Mouse (Mus musculus) stomach, embryonic 16.5 days (tissue): ENCODE measurements at regions not wholly inside any gene's neighbourhood (a gene's known extent, or its start where the extent isn't known, plus 50 kb on each side); places are given as distances from the start of the nearest gene placed in this dataset.

ENCODE experiments used
- ATAC-seq: fragments of 200-750 bp; cut with Nextera tagmentation; 2 replicates; pipeline ENCODE4 v1.8.0; 2017; ENCODE audit warnings: moderate number of reproducible peaks, moderate TSS enrichment; ENCODE audit not compliant: insufficient read depth, low FRiP score
- H3K27ac ChIP-seq: fragments of 300-500 bp; sonication (generic); 2 replicates; pipeline ENCODE4 v1.5.1; 2014; ENCODE audit warnings: low read length
- H3K27me3 ChIP-seq: fragments of 300-500 bp; sonication (generic); 2 replicates; pipeline ENCODE4 v1.6.1; 2014; ENCODE audit warnings: low read length, control low read depth, mixed read lengths; ENCODE audit not compliant: control insufficient read depth, insufficient read depth
- H3K36me3 ChIP-seq: fragments of 300-500 bp; sonication (generic); 2 replicates; pipeline ENCODE4 v1.6.1; 2014; ENCODE audit warnings: low read length; ENCODE audit not compliant: control insufficient read depth, insufficient read depth
- H3K4me1 ChIP-seq: fragments of 300-500 bp; sonication (generic); 2 replicates; pipeline ENCODE4 v1.6.1; 2014; ENCODE audit warnings: low read length, control low read depth, mixed read lengths; ENCODE audit not compliant: control insufficient read depth, insufficient read depth
- H3K4me2 ChIP-seq: fragments of 300-500 bp; sonication (generic); 2 replicates; pipeline ENCODE4 v1.6.1; 2014; ENCODE audit warnings: low read depth, low read length, mixed read lengths
- H3K4me3 ChIP-seq: fragments of 300-500 bp; sonication (generic); replicated peaks from 2 replicates; pipeline ENCODE4 v1.5.1; 2014; ENCODE audit warnings: mild to moderate bottlenecking, low read length
- H3K9ac ChIP-seq: fragments of 300-500 bp; sonication (generic); 2 replicates; pipeline ENCODE4 v1.6.1; 2014; ENCODE audit warnings: low read length
- H3K9me3 ChIP-seq: fragments of 300-500 bp; sonication (generic); replicated peaks from 2 replicates; pipeline ENCODE4 v1.6.1; 2016; ENCODE audit warnings: low read length, control low read depth; ENCODE audit not compliant: control insufficient read depth
- WGBS: fragments of 180-500 bp; shearing (Covaris S2); extraction: QIAGEN DNeasy Blood & Tissue Kit; methylation state at CpG from one replicate; pipeline ENCODE4 v1.1.7; 2014; 5-methylcytosine and 5-hydroxymethylcytosine counted together

DNA sequence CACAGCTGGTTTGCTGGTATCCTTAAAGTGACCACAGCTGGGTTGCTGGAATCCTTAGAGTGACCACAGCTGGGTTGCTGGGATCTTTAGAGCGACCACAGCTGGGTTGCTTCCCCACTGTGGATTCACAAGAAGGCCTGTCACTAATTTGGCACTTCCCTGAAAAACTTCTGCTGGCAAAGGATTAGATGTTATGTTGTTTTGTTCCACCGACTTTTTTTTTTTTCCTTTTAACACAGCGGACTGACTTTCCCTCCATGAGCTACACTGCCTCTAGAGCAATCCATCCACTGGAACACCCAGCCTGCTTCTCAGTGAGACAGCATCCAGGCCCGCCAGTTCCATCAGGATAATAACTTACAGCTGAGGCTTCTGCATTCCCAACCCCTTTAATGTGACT lies 266.9 kb downstream of the Olfr1505 start:
- Histone ChIP-seq H3K36me3 (no peaks in the 10 kb centered on the region), H3K9me3 (no peaks in the 10 kb centered on the region), H3K27ac (no peak overlapping the region), H3K9ac (no peak overlapping the region), H3K4me2 (no peak overlapping the region), H3K4me1 (no peaks in the 10 kb centered on the region; the same call in 1 of the 2 replicates), H3K4me3 (no peak overlapping the region), H3K27me3 (no peaks in the 10 kb centered on the region; the same call in 1 of the 2 replicates)
- peak; percentile 84 for ATAC-seq
- 19% methylated on average over 4 of the region's 4 CpGs for WGBS

DNA sequence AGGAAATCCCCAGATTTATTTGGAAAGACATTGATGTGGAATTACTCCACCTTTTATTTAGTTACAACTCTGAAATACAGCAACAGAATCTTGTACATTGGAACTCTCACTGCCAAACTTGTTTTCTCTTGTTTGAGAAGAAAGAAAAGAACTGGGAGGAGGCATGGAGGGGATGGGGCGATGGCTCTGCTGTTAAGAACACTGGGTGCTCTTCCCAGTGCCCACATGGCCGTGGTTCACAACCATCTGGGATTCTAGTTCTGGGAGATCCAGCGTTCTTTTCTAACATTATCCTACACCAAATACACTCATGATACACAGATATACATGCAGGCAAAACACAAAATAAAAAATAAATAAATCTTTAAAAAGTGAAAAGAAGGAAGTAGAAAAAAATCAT lies 267.6 kb downstream of the Olfr1505 start:
- H3K4me3 ChIP-seq = no peak overlapping the region
- WGBS = 68% methylated on average over 3 of the region's 3 CpGs
- H3K4me2 ChIP-seq = no peak overlapping the region
- H3K36me3 ChIP-seq = no peaks in the 10 kb centered on the region
- no peak overlapping the region for H3K27ac ChIP-seq
- no peak for ATAC-seq
- H3K9ac ChIP-seq = no peak overlapping the region
- no peaks in the 10 kb centered on the region; the same call in 1 of the 2 replicates for H3K4me1 ChIP-seq
- H3K27me3 ChIP-seq = no peaks in the 10 kb centered on the region; the same call in 1 of the 2 replicates
- no peaks in the 10 kb centered on the region for H3K9me3 ChIP-seq

DNA sequence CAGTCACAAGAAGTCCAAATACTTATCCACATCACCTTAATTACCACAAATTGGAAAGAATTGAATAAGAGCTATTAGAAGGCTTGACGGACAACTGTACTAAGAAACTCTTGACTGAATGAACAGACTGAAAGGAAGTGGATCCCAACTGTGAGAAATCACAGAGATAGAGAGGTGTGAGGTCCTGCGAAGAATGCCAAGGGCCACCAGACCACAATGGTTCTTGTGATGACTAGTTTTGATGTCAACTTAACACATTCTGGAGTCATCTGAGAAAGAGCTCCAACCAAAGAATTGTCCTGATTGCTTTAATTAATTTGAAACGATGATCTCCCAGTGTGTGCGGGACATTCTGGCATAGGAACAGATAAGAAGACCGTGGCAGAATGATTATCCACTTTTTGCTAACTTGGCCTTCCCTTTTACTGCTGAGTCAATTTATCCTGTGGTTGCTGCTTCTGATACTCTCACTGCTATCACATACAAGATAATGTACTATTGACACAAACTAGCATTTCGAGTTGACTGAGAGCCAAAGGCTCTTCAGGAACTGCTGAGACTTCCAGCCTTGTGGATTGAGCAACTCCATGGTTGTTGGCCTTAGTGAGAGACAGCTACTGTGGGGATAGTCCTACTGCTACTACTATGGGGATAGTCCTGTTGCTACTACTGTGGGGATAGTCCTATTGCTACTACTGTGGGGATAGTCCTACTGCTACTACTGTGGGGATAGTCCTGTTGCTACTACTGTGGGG lies 268.5 kb downstream of the Olfr1505 start:
- H3K36me3 ChIP-seq = no peaks in the 10 kb centered on the region
- no peaks in the 10 kb centered on the region for H3K9me3 ChIP-seq
- ATAC-seq = no peak
- H3K4me1 ChIP-seq = no peaks in the 10 kb centered on the region; the same call in 1 of the 2 replicates
- no peak overlapping the region for H3K4me2 ChIP-seq
- H3K9ac ChIP-seq = no peak overlapping the region
- 84% methylated on average over 6 of the region's 6 CpGs for WGBS
- no peak overlapping the region for H3K4me3 ChIP-seq
- no peaks in the 10 kb centered on the region; the same call in 1 of the 2 replicates for H3K27me3 ChIP-seq
- H3K27ac ChIP-seq = no peak overlapping the region

DNA sequence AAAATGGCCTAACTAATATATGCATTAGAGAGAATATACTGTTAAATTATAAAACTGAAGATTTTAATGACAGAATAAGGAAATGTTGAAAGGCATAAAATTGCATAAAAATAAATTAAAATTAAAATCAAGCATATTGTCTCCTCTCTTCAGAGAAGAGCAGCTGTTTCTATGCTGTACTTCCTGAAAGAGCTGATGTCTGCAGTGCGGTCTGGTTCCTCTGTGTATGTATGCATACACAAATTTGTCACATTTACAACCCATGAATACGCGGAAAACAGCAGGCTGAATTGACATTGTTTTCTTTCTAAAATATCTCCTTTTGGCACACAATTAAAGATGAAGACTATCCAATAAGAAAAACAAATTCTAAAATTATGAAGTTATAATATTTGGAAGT lies 278.5 kb downstream of the Olfr1505 start:
- Histone ChIP-seq H3K27me3 (no peaks in the 10 kb centered on the region), H3K9me3 (no peaks in the 10 kb centered on the region), H3K4me3 (no peak overlapping the region), H3K4me2 (no peak overlapping the region), H3K27ac (no peak overlapping the region), H3K4me1 (no peaks in the 10 kb centered on the region), H3K9ac (no peak overlapping the region), H3K36me3 (no peaks in the 10 kb centered on the region)
- ATAC-seq = no peak
- 74% methylated on average over 3 of the region's 3 CpGs for WGBS

- H3K9me3 ChIP-seq = no peaks in the 10 kb centered on the region
- H3K27me3 ChIP-seq = no peaks in the 10 kb centered on the region
- 87% methylated on average over 3 of the region's 3 CpGs for WGBS
- no peak overlapping the region for H3K4me3 ChIP-seq
- H3K9ac ChIP-seq = no peak overlapping the region
- H3K4me1 ChIP-seq = no peaks in the 10 kb centered on the region
- H3K36me3 ChIP-seq = no peaks in the 10 kb centered on the region
- H3K4me2 ChIP-seq = no peak overlapping the region
- ATAC-seq = no peak
- H3K27ac ChIP-seq = no peak overlapping the region
These were observed 284.5 kb downstream of the Olfr1505 start for GRCm38 (mm10) chr19:14197864-14198263.

DNA sequence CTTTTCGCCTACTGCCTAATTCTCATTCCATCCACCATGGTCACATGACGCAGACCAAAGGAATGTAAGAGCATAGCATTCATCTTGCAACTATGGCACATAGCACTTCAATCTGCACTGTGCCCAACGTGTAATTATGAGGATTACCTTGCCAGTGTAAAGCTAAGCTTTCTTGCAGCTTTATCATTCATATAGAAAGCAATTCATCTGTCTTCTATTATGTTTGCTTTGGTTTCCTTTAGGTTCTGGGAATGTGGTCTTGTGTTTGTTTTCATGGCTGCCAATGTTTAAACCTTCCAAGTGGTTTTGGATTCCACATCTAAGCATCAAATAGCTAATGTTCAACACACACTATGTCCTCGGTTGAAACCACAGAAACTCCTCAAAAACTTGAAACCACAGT lies 307.2 kb downstream of the Olfr1505 start:
- Histone ChIP-seq H3K4me3 (no peak overlapping the region), H3K27me3 (no peaks in the 10 kb centered on the region), H3K9me3 (no peaks in the 10 kb centered on the region), H3K9ac (no peak overlapping the region), H3K27ac (no peak overlapping the region), H3K4me1 (no peaks in the 10 kb centered on the region), H3K36me3 (no peaks in the 10 kb centered on the region), H3K4me2 (no peak overlapping the region)
- no peak for ATAC-seq
- 47% methylated on average over 4 of the region's 4 CpGs for WGBS

GRCm38 (mm10) chr19:14225061-14225696 lies 311.8 kb downstream of the Olfr1505 start:
- H3K27ac ChIP-seq = no peak overlapping the region
- no peak overlapping the region for H3K4me3 ChIP-seq
- H3K4me2 ChIP-seq = no peak overlapping the region
- no peaks in the 10 kb centered on the region for H3K4me1 ChIP-seq
- no peak overlapping the region for H3K9ac ChIP-seq
- H3K9me3 ChIP-seq = no peaks in the 10 kb centered on the region
- no peaks in the 10 kb centered on the region for H3K27me3 ChIP-seq
- WGBS = 60% methylated on average over 6 of the region's 6 CpGs
- H3K36me3 ChIP-seq = no peaks in the 10 kb centered on the region
- no peak for ATAC-seq

DNA sequence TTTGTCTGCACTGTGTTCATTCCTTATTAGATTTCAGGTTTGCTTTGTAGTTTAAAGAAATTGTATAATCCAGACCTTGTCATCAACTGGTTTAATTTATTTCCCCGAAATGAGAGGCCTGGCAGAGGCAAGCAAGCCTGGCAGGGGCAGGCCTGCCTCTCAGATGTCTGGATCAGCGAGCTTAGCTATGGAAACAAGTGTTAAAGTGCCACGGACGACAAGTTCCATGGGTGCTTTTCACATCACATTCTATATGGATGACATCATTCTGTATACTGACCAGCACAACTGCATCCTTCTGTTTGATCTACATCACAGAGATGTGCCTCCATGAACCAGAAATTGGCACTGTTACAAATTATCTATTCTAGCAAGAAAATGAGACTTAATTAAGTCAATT lies 312.5 kb downstream of the Olfr1505 start:
- no peaks in the 10 kb centered on the region for H3K36me3 ChIP-seq
- no peak overlapping the region for H3K27ac ChIP-seq
- H3K4me3 ChIP-seq = no peak overlapping the region
- no peak for ATAC-seq
- no peak overlapping the region for H3K4me2 ChIP-seq
- H3K9me3 ChIP-seq = no peaks in the 10 kb centered on the region
- H3K27me3 ChIP-seq = no peaks in the 10 kb centered on the region
- no peak overlapping the region for H3K9ac ChIP-seq
- WGBS = 40% methylated on average over 4 of the region's 4 CpGs
- no peaks in the 10 kb centered on the region for H3K4me1 ChIP-seq

- Histone ChIP-seq H3K9ac (no peak overlapping the region), H3K4me1 (no peaks in the 10 kb centered on the region), H3K4me3 (no peak overlapping the region), H3K9me3 (no peaks in the 10 kb centered on the region), H3K27ac (no peak overlapping the region), H3K27me3 (no peaks in the 10 kb centered on the region), H3K36me3 (no peaks in the 10 kb centered on the region), H3K4me2 (no peak overlapping the region)
- ATAC-seq = no peak
These were observed 313.2 kb downstream of the Olfr1505 start for GRCm38 (mm10) chr19:14226521-14226920.
